Mouse (Mus musculus) 3134 (cell line): Measurements from ENCODE around the gene 4930579F01Rik.

Experiments used
- DNase-seq: peaks from one replicate; pipeline ENCODE4 v3.0.0-alpha.2; 2011; ENCODE audit warnings: low spot score; ENCODE audit not compliant: insufficient read length; ENCODE audit errors: extremely low read depth

4930579F01Rik gene

DNA sequence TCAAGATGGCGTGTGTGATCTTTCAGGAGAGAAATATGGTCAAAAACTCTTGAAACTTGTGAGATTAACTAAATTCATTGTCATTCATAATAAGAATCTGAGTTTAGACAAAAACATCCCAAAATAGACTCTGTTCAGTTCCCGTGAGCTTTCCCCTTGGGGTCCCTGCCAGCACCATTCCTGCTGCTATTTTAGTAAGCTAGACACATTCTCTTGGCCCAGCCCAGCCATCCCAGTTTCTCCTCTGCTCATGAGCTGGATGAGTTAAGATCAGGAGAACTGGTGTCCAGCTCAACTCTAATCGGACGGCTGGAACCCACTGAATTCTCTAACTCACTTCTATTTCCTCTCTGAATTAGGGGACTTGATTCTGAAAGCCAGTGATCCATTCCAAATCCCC lies 76.8 kb downstream of the 4930579F01Rik start:
- no peak for DNase-seq

DNA sequence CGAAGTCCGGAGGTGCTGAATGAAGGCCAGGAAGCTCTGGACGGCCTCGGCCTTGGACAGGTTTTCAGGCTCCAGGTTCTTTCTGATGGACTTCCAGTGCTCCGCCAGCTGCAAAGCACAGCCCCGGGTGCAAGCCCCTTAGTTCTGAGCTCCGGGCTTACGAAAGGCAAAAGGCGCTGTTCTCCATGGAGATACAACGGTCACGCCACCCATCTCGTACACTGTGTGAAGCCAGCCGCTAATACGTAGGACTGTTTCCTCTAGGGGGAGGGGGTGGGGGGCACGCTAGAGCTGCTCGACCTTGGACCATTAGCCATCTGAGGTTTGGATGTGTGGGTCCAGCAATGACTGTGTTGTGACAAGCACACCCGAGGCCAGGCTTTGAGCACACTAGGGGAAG lies 79.5 kb downstream of the 4930579F01Rik start:
- no peak for DNase-seq
